Mouse (Mus musculus): Measurements from ENCODE around the gene Trpv4. TPM values are rescaled to one million over a fixed set of nuclear protein-coding genes. Genes with fewer than 3 reads are reported as not detected.

The Trpv4 gene
- polyA plus RNA-seq, 1 experiment from 2014 or later: 0.53 TPM

GRCm38 (mm10) chr5:114657426-114657825 lies 795 bp downstream of the Trpv4 start:
- H3K27ac ChIP-seq (ENCODE audit: low read length): no peak overlapping the region
- no peak overlapping the region for H3K4me3 ChIP-seq (ENCODE audit: low read depth, low read length)
- H3K9ac ChIP-seq (ENCODE audit: low read depth, low read length): no peak overlapping the region
- ATAC-seq (ENCODE audit: low read depth): no peak
- no peaks in the 10 kb centered on the region for H3K9me3 ChIP-seq (replicated peaks; ENCODE audit: control insufficient read depth, low read length)
- H3K4me1 ChIP-seq (ENCODE audit: control insufficient read depth, low read depth, low read length): peaks cover 3% of the 10 kb centered on the region
- no peaks in the 10 kb centered on the region for H3K36me3 ChIP-seq (ENCODE audit: control insufficient read depth, insufficient read depth)
- peaks cover 38% of the 10 kb centered on the region for H3K27me3 ChIP-seq (ENCODE audit: control insufficient read depth, insufficient read depth, low read depth, low read length)
- WGBS (ENCODE audit: insufficient replicate concordance): 33% methylated on average over 10 of the region's 10 CpGs
- H3K4me2 ChIP-seq (ENCODE audit: low read depth, low read length): peak overlapping the region; percentile 57; the same call in 1 of the 2 replicates

- Histone ChIP-seq H3K4me1 (ENCODE audit: control insufficient read depth, low read depth, low read length) (peaks cover 3% of the 10 kb centered on the region), H3K27ac (ENCODE audit: low read length) (no peak overlapping the region), H3K27me3 (ENCODE audit: control insufficient read depth, insufficient read depth, low read depth, low read length) (peaks cover 38% of the 10 kb centered on the region), H3K4me3 (ENCODE audit: low read depth, low read length) (no peak overlapping the region), H3K4me2 (ENCODE audit: low read depth, low read length) (no peak overlapping the region), H3K9ac (ENCODE audit: low read depth, low read length) (no peak overlapping the region), H3K9me3 (replicated peaks; ENCODE audit: control insufficient read depth, low read length) (no peaks in the 10 kb centered on the region), H3K36me3 (ENCODE audit: control insufficient read depth, insufficient read depth) (no peaks in the 10 kb centered on the region)
- WGBS (ENCODE audit: insufficient replicate concordance): 66% methylated on average over 7 of the region's 7 CpGs
- ATAC-seq (ENCODE audit: low read depth): no peak
Observed at GRCm38 (mm10) chr5:114656305-114656704, 1.9 kb downstream of the Trpv4 start.

DNA sequence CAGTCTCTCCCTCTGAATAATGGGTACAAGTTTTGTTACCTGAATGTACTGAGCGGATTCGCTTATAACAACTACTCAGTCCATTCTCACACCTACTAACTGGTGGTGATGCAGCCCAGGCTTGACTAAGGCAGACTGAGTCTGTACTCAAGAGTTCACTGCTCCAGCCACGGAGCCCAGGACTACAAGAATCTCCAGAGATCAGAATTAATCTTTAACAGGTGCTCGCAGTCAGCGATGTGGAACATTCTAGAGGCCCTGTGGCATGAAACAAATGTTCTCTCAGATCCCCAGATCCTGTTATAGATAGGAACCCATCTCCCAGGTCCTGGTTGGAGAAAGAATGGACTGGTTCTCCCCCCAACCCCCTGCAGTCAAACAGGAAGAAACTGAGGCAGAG lies 2.5 kb downstream of the Trpv4 start:
- Histone ChIP-seq H3K4me3 (ENCODE audit: low read depth, low read length) (no peak overlapping the region), H3K4me1 (ENCODE audit: control insufficient read depth, low read depth, low read length) (peaks cover 3% of the 10 kb centered on the region), H3K9ac (ENCODE audit: low read depth, low read length) (no peak overlapping the region), H3K27me3 (ENCODE audit: control insufficient read depth, insufficient read depth, low read depth, low read length) (peaks cover 38% of the 10 kb centered on the region), H3K4me2 (ENCODE audit: low read depth, low read length) (no peak overlapping the region), H3K36me3 (ENCODE audit: control insufficient read depth, insufficient read depth) (no peaks in the 10 kb centered on the region), H3K9me3 (replicated peaks; ENCODE audit: control insufficient read depth, low read length) (no peaks in the 10 kb centered on the region), H3K27ac (ENCODE audit: low read length) (no peak overlapping the region)
- 80% methylated on average over 5 of the region's 5 CpGs for WGBS (ENCODE audit: insufficient replicate concordance)
- no peak for ATAC-seq (ENCODE audit: low read depth)

DNA sequence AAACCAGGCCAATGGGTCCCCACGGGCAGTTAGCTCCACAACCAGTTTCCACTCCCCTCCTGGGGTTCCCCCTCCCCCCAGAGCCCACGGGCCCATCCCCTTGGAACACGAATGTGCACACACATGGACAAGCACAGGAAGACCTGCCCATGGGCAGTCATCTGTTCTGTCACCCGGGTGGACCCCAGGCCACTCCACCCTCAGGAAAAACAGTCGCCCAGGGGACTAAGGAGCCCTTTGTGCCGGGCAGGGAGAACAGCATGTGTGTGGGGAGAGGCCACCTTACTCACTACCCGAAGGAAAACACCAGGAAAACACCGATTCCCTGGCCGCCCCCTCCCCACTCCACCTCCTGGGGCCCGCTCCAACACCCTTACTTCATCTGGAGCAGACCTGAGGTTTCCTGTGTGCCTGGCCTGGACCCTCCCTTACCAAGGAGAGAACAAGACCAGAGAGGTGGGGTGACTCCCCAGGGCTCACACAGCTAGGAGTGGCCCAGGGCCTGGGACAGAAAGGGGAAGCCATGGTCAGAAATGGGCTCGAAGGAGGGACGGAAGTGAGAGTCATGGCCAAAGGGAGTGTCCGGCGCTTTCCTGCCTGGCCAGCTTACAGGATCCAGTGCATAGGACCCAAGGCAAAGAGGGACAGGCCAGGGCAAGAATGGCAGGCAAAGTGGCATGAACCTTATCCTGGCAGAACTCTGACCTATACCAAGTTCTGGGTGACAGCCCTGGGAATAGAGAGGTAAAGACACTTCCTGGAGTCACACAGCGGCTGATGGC lies 4.4 kb downstream of the Trpv4 start:
- peaks cover 3% of the 10 kb centered on the region for H3K4me1 ChIP-seq (ENCODE audit: control insufficient read depth, low read depth, low read length)
- no peak for ATAC-seq (ENCODE audit: low read depth)

GRCm38 (mm10) chr5:114651449-114651848 lies 6.8 kb downstream of the Trpv4 start:
- Histone ChIP-seq H3K9ac (ENCODE audit: low read depth, low read length) (no peak overlapping the region), H3K4me1 (ENCODE audit: control insufficient read depth, low read depth, low read length) (peaks cover 4% of the 10 kb centered on the region; the same call in 1 of the 2 replicates), H3K27me3 (ENCODE audit: control insufficient read depth, insufficient read depth, low read depth, low read length) (peaks cover 6% of the 10 kb centered on the region), H3K9me3 (replicated peaks; ENCODE audit: control insufficient read depth, low read length) (no peaks in the 10 kb centered on the region), H3K36me3 (ENCODE audit: control insufficient read depth, insufficient read depth) (no peaks in the 10 kb centered on the region), H3K4me2 (ENCODE audit: low read depth, low read length) (no peak overlapping the region), H3K4me3 (ENCODE audit: low read depth, low read length) (no peak overlapping the region), H3K27ac (ENCODE audit: low read length) (no peak overlapping the region)
- no peak for ATAC-seq (ENCODE audit: low read depth)
- 33% methylated on average over 3 of the region's 3 CpGs for WGBS (ENCODE audit: insufficient replicate concordance)

More for the DNA sequence above, 4.4 kb downstream of the Trpv4 start:
- H3K4me2 ChIP-seq (ENCODE audit: low read depth, low read length): no peak overlapping the region
- 61% methylated on average over 12 of the region's 15 CpGs for WGBS (ENCODE audit: insufficient replicate concordance)
- H3K27me3 ChIP-seq (ENCODE audit: control insufficient read depth, insufficient read depth, low read depth, low read length): peaks cover 30% of the 10 kb centered on the region
- H3K27ac ChIP-seq (ENCODE audit: low read length): no peak overlapping the region
- H3K36me3 ChIP-seq (ENCODE audit: control insufficient read depth, insufficient read depth): no peaks in the 10 kb centered on the region
- no peak overlapping the region for H3K4me3 ChIP-seq (ENCODE audit: low read depth, low read length)
- no peak overlapping the region for H3K9ac ChIP-seq (ENCODE audit: low read depth, low read length)
- no peaks in the 10 kb centered on the region for H3K9me3 ChIP-seq (replicated peaks; ENCODE audit: control insufficient read depth, low read length)

DNA sequence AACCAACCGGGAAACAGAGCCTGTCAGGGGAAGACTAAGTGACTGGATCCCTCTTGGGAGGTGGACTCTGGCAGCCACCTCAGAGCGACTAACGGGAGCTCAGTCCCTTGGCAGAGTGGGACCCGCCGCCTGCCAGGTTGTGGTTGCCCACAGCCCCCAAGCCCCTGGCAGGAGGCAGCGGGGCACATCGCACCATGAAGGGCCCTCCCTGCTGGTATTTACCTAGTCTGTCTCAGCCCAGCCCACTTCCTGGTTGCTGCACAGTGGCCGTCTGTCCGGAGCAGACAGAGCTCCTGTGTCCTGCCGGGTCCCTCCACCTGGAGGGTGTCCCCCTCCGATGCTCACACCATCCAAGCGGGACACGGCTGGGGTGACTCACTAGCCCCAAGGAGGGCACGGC lies 7.2 kb downstream of the Trpv4 start:
- ATAC-seq (ENCODE audit: low read depth): no peak
- Histone ChIP-seq H3K36me3 (ENCODE audit: control insufficient read depth, insufficient read depth) (no peaks in the 10 kb centered on the region), H3K9ac (ENCODE audit: low read depth, low read length) (no peak overlapping the region), H3K4me2 (ENCODE audit: low read depth, low read length) (no peak overlapping the region), H3K9me3 (replicated peaks; ENCODE audit: control insufficient read depth, low read length) (no peaks in the 10 kb centered on the region), H3K4me3 (ENCODE audit: low read depth, low read length) (no peak overlapping the region), H3K4me1 (ENCODE audit: control insufficient read depth, low read depth, low read length) (peaks cover 4% of the 10 kb centered on the region; the same call in 1 of the 2 replicates), H3K27me3 (ENCODE audit: control insufficient read depth, insufficient read depth, low read depth, low read length) (peaks cover 4% of the 10 kb centered on the region), H3K27ac (ENCODE audit: low read length) (no peak overlapping the region)
- 33% methylated on average over 14 of the region's 14 CpGs for WGBS (ENCODE audit: insufficient replicate concordance)

DNA sequence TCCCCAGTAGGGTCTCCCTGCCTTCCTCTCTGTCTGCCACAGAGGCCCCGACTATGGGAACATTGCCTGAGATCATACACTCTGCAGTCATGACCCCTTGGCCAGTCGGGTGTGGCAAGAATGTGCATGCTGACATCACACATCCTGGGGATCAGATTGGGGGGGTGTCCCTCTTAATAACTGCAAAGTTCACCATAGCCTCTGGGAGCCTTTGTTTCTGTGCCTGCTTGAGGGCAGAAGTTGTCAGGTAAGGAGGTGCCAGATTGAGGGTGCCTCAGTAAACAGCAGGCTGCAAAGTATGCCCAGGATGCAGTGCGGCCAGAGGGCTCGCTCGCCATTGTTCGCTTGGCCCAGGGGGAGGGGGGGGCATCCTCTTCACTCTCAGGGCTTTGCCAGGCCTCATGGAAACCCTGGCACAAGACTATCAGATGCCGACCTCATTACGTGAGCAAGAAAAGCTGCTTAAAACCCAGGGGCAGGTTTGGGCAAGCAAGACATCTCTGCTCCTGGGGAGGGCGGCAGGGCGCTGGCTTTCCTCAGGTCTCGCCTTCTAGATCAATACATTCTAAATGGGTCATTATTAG lies 9.4 kb downstream of the Trpv4 start:
- Histone ChIP-seq H3K36me3 (ENCODE audit: control insufficient read depth, insufficient read depth) (no peaks in the 10 kb centered on the region), H3K4me3 (ENCODE audit: low read depth, low read length) (no peak overlapping the region), H3K9me3 (replicated peaks; ENCODE audit: control insufficient read depth, low read length) (no peaks in the 10 kb centered on the region), H3K9ac (ENCODE audit: low read depth, low read length) (no peak overlapping the region), H3K27ac (ENCODE audit: low read length) (no peak overlapping the region), H3K27me3 (ENCODE audit: control insufficient read depth, insufficient read depth, low read depth, low read length) (peaks cover 4% of the 10 kb centered on the region; the same call in 1 of the 2 replicates), H3K4me1 (ENCODE audit: control insufficient read depth, low read depth, low read length) (peaks cover 4% of the 10 kb centered on the region; the same call in 1 of the 2 replicates), H3K4me2 (ENCODE audit: low read depth, low read length) (no peak overlapping the region)
- WGBS (ENCODE audit: insufficient replicate concordance): 70% methylated on average over 11 of the region's 11 CpGs
- no peak for ATAC-seq (ENCODE audit: low read depth)

DNA sequence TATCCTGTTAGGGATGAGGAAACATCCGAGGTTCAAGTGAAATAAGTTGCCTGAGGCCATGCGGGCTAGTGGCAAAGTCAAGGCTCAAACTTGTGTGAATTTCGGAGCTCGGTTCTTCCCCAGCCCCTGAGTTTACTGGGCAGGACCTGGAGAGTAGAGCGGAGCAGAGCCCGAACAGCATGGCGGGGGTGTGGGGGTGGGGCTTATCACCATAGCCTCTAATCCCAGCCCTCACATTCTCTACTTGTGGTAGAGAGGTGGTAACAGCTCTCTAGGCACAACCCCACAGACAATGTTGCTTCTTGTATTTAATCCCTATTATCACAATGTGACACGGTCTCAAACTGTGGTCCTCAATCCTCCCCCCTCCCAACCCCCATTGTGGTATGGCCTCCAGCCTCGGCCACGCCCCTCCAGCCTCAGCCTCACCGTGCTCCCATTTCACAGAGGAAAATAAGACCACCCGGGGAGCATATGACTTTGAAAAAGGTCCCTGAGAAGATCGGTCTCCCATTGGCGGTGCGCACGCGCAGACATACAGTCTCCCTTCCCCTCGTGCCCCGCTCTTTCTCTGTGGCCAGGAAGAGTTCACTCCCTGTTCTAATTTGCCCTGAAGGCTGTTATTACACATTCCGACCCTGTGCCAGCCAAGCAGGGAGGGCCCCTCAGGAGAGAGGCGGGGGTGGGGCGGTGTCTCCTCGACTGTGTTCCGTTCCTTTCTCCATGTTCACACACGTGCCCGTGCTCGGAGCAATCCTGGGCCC lies 10.8 kb downstream of the Trpv4 start:
- ATAC-seq (ENCODE audit: low read depth): peak; percentile 54
- Histone ChIP-seq H3K27me3 (ENCODE audit: control insufficient read depth, insufficient read depth, low read depth, low read length) (peaks cover 4% of the 10 kb centered on the region; the same call in 1 of the 2 replicates), H3K36me3 (ENCODE audit: control insufficient read depth, insufficient read depth) (no peaks in the 10 kb centered on the region), H3K9ac (ENCODE audit: low read depth, low read length) (0 out of 2 replicates have a peak overlapping the region, but pooled peaks have one; percentile 7), H3K4me2 (ENCODE audit: low read depth, low read length) (peak overlapping the region; percentile 61), H3K27ac (ENCODE audit: low read length) (no peak overlapping the region), H3K9me3 (replicated peaks; ENCODE audit: control insufficient read depth, low read length) (no peaks in the 10 kb centered on the region), H3K4me1 (ENCODE audit: control insufficient read depth, low read depth, low read length) (peaks cover 4% of the 10 kb centered on the region; the same call in 1 of the 2 replicates), H3K4me3 (ENCODE audit: low read depth, low read length) (peak overlapping the region; percentile 31)
- 2% methylated on average over 27 of the region's 27 CpGs for WGBS (ENCODE audit: insufficient replicate concordance)
